Mouse (Mus musculus): ENCODE data around the gene Gna12. TPM values are rescaled to one million over a fixed set of nuclear protein-coding genes. Genes with fewer than 3 reads are reported as not detected.

Gna12 gene
- total RNA-seq, 2 experiments from 2014 or later, result 20.3 to 24.6 TPM

DNA sequence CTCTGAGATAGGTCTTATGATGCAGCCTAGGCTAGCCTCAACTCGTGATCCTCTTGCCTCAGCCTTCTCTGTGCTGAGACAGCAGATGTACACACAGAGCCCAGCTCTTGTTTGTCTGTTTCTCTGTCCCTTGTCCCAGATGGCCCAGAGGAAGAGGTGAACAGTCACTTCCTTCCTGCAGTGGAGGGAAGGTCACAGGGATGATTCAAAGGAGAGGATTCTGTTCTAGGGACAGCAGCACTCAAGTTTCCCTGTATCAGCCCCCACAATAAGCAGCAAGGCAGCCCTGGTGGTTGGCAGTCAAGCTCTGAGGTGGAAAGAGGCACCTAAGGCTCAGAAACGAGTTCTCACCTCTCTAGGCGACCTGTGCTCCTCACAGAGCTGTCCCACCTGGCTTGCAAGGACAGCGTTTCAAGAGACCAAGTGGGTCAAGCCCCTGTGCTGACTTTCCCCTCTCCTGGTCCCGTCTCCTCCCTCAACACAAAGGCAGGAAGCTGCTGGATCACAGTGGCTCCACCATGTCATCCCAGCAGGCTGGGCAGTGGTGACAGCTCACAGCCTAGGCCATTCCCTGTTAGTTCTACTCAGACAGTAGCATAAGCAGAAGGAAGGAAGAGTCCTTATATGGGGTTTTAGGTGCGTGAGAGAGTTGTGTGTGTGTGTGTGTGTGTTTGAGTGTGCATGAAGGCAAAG is 65.2 kb downstream of the Gna12 start:
- ATAC-seq (ENCODE audit: poor library complexity, severe bottlenecking), result no peak

DNA sequence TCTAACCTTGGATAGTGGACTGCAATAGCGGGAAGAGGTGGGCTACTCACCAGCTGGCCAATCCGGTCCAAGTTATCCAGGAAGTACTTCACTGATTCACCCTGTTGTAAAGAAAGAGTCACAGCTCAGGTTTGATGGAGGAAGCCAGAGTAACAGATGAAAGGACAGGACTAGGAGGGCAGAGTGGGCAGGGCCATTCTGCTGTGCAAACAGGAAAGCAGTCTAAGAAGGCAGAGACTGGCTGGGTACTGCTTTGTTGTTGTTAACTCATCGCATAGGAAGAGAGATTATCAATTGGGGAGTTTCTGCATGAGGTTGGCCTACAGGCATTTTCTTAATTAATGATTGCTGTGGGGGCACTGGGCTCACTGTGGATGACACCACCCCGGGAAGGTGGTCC is 67.7 kb downstream of the Gna12 start:
- ATAC-seq (ENCODE audit: poor library complexity, severe bottlenecking), result no peak

DNA sequence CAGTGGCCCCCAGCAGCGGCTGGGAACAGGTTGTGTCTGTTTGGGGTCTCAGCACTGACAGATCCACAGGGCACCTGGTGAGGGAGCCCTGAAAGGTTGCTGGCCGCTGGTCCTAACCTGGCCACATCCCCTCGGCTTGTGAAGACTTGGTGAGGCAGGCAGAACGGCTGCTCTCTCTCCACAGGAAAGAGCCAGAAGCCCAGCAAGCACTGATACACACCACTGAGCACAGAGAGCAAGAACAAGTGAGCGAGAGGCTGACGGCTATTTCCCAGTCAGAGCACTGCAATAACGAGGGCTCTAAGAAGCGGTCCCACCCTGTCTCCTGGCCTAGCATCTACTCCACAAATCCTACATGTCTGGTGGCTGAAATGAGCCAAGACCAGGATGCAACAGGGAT is 71.4 kb downstream of the Gna12 start:
- no peak for ATAC-seq (ENCODE audit: poor library complexity, severe bottlenecking)

DNA sequence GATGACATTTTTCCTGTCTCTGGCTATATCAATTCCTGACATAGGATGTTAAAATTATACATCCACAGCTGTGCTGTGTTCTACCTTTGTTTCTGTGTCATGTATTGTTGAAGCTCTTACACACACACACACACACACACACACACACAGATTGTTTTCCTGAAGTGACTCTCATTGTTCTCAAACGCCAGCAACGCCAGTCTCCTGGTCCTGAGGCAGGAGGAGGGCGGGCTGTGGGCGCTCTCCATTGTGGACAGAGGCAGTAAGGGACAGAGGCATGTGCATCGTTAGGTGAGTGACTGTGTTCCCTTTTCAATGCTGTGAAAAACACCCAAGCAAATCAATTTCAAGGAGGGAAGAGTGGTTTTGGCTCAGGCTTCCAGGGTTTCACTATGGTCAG is 77.0 kb downstream of the Gna12 start:
- no peak for ATAC-seq (ENCODE audit: poor library complexity, severe bottlenecking)

DNA sequence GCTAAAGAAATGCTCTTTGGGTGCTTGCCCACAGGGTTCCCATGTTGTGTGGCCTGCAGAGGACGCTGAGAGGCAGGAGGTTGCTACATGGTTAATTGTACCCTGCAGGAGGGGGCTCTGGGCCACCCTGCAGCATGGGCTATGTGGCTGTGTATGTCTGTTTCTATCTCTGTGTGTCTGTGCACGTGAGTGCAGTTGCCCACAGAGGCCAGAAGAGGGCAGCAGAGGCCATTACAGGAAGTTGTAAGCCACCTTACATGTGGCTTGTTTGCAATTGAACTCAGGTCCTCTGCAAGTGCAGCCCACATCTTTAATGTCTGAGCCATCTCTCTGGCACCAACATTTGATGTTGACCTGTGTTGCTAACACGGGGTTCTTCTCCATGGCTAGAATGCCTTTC is 77.6 kb downstream of the Gna12 start:
- no peak for ATAC-seq (ENCODE audit: poor library complexity, severe bottlenecking)

DNA sequence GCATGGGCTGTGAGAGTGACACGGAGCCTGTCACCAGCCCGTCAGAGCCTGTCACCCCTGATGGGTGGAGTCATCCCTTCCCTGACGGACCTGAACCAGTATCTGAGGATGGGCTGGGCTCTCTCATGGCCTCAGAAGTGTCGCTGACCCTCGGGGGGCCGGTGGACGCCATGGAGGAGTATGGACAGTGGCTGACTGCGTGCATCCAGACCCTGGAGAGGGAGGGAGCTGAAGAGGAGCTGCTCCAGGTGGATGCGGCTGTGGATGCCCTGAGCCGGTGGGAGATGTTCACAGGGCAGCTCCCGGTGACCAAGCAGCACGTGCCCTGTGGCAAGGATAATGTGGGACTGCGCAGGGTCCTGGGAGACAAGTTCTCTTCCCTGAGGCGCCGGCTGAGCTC is 78.2 kb downstream of the Gna12 start:
- no peak for ATAC-seq (ENCODE audit: poor library complexity, severe bottlenecking)

DNA sequence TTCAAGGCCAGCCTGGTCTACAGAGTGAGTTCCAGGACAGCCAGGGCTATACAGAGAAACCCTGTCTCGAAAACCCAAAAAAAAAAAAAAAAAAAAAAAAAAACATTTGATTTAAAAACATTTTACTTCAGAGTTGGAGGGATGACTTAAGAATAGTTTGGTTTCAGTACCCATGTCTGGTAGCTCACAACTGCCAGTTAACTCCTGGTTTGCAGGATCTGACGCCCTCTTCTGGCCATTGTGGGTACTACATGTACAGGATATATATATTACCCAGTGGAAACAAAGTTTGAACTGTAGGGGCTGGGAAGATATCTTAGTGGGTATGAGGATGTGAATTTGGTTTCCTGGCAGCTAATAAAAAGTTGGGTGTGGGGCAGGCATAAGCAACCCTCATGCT is 79.3 kb downstream of the Gna12 start:
- ATAC-seq (ENCODE audit: poor library complexity, severe bottlenecking), result no peak

DNA sequence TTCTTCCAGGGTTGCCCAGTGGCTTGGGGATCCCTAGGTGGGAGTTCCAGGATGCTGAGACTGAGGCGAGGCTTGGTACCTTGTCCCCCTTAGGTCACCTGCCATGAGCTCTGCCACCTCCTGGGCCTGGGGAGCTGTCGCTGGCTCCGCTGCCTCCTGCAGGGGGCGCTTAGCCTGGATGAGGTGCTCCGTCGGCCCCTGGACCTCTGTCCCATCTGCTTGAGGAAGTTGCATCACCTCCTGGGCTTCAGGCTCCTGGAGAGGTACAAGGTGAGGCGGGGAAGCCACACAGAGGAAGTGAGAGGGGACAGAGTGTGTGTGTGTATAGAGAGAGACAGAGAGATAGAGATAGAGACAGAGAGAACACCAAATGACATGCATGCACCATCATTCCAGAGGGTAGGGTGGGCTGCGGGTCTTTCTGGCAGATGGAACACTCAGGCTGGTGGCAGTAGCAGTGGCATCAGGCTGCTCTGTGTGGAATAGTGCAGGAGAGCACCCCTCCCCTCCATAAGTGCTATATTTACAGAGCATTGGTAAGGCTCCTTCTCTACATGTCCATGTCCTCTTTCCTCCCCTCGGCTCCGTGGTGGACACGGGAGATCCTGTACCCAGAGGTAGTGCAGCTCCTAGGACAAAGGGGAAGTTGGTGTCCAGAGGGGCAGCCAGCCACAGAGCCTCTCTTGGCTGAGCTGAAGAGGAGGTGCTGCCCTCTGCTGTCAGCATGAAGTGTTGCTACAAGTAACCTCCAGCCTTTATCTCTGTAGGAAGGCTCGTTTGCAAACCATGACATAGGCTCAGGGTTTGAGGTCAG is 81.0 kb downstream of the Gna12 start:
- peak; percentile 89 for ATAC-seq (ENCODE audit: poor library complexity, severe bottlenecking)

DNA sequence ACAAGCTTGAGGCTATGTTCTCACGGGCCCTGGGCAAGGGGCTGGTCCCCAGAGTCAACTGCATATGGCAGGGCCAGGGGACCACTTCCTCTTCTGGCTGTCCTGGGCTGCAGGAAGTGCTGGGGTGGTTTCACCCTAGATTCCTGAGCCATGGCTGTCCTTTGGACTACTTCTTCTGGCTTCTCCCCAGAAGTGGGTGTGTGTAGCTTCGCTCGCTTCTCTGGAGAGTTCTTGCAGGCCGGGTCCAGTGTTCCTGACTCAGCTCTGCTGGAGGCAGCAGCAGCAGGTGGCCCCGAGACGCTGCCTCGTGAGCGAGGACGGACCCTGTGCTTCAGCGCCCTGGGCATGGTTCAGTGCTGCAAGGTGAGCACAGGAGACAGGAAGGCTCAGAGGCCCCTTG is 81.8 kb downstream of the Gna12 start:
- ATAC-seq (ENCODE audit: poor library complexity, severe bottlenecking), result peak; percentile 55

DNA sequence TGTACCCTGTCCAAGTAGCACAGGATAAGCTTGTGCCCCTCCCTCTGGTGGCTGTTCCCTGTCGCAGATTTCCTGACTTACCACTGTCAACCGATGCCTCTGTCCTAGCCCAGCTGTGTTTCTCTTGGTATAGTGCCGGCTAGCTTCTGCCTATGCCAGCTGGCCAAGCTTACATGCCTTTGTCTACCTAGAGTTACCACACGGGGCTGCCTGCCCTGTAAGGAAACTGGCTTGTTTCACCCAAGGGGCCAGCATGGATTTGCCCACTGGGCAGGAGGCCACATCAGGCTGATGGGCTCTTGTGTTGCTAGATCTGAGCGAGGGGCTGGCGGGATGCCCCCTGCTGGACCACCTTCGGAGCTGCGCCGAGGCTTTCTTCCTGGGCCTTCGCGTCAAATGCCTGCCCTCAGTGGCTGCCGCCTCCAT is 86.5 kb downstream of the Gna12 start:
- no peak for ATAC-seq (ENCODE audit: poor library complexity, severe bottlenecking)

DNA sequence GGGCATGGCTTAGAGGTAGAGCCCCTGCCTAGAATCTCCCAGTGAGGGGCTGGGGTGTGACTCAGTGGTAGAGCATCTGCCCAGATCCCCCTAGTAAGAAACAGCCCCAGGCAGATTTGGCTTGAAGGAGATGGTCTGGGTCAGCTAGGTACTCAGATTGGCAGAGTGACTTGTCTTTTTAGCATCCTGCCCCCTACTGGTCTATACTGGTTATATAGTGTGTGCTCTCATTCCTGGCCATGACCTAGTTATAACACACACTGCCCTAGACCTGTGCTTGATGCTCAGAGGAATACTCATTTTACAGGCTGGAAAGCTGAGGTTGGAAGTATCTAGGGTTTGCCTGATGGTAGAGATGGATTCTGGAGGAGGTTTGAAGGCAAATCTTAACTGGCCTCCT is 88.4 kb downstream of the Gna12 start:
- ATAC-seq (ENCODE audit: poor library complexity, severe bottlenecking), result peak; percentile 69

DNA sequence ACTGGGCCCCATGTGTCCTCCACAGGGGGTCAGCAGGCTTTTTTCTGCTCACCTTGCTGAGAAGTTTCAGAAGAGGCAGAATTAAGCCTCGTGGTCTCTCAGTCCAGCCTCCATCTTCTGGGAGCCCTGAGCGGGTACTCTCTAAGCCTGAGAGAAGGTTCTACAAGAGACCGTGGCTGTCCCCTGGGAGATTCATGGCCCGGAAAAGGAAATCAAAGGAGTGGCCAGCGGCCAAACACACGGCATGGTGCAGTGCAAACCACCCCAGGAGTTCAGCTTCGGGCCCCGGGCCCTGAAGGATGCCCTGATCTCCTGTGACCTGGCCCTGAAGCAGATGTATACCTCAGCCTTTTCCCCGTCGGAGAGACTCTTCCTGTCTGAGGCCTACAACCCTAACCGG is 89.2 kb downstream of the Gna12 start:
- no peak for ATAC-seq (ENCODE audit: poor library complexity, severe bottlenecking)

DNA sequence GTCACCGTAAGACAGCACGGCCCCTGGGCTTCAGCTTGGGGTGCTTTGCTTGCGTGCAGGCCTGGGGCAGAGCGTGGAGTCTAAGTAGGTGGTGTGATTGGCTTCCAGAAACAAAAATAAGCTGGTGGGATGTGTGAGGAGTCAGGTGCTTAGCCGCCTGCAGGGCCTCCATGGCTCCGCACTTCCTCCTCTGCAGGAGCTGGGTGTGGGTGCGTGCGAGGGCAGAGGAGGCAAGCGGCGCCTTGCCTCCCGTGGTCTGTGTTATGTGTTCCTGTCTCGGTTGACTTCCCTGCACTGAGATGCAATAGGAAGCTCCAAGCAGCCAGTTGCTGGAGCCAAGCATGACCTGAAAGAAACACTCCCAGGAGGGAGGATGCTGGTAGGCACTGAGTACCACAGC is 90.4 kb downstream of the Gna12 start:
- ATAC-seq (ENCODE audit: poor library complexity, severe bottlenecking), result peak; percentile 67

DNA sequence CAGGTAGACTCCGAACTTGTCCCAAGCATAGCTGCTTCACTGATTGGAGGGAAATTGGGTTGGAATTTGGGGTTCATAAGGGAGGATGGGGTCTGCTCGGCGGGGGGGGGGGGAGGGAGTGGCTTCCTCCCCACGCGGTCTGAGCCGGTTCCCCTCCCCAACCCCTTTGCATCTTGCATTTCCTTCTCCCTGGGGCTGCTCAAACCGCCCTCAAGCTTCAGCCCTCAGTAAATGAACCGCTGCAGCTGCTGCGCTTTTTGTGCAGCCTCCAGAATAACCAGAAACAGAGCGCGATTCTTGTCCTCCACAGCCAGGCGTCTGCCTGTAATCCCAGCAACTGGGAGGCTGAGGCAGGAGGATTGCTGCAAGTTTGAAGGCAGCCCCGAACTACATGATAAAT is 94.1 kb downstream of the Gna12 start:
- ATAC-seq (ENCODE audit: poor library complexity, severe bottlenecking), result no peak

DNA sequence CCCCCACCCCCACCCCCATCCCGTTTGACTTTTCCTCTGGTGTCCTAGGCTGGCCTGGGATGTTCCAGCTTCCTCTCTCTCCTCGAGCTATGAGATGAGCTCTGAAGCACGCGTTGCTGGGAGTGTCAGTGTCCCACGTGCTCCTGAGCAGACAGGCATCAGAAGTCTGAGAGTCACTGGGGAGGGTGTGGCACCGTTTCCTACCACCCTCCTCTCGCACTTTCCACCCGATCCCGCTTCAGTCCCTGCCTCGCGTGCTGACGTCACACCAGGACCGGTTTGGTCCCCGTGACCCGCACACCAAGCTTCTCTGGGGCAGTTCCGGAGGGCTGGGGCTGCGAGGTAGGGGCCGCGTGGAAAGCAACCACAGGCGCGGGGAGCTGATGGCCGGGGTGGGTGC is 94.9 kb downstream of the Gna12 start:
- ATAC-seq (ENCODE audit: poor library complexity, severe bottlenecking), result peak; percentile 38

DNA sequence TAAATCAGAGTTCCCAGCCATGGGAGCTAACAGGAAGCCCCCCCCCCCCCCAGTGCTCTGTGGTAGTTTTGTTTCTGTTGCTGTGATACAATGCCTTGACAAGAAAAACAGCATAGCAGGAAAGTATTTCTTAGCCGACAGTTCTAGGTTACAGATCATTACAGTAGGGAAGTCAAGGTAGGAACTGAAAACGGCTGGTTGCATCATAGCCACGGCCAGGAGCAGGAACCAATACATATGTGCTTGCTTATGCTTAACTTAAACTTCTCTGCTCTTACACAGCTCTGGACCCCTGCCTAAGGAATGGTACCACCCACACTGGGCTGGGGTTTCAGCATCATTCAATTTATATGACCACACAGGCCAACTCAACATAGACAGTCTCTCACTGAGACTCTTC is 96.9 kb downstream of the Gna12 start:
- peak; percentile 63 for ATAC-seq (ENCODE audit: poor library complexity, severe bottlenecking)

DNA sequence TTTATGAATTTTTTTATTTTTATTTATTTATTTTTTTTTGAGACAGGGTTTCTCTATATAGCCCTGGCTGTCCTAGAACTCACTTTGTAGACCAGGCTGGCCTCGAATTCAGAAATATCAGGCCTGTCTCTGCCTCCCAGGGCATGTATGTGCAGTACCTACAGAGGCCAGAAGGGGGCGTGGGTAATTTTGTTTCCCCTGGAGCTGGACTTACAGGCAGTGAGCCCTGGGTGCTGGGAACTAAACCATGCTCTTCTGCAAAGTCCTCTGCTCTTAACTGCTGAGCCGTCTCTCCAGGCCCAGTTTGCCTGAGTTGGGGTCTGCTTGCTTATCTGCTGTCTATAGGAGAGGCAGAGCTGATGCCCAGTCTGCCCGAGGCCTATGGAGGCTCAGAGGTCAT is 98.0 kb downstream of the Gna12 start:
- no peak for ATAC-seq (ENCODE audit: poor library complexity, severe bottlenecking)

DNA sequence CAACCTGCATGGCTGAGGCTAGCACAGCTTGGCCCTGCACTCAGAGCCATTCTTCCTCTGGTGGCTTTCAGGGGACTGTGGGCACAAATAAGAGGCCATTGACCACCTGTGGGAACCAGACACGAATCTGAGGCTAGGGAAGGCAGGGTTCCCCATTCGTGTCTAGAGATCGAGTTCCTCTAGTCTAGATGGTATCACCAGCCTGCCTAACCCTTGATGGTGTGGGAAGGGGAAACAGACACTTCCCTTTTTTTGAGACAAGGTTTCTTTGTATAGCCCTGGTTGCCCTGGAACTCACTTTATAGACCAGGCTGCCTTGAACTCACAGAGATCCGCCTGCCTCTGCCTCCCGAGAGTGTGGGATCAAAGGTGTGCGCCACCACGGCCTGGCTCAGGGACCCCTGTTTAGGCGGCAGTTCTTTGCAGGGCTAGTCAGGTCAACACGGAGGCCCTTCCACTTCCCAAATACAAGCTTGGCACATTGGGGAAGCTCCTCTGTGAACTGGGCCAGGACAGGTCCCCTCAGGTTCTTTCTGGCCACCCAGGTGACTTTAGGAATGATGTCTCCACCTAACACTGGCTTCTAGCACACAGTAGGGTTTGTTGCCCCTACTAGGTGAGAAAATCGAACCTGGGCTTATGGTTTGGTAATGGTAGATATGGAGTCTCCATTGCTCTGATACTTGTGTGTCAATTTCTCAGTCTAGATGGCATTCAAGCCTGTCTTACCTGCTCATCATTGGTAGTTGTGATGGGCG is 99.0 kb downstream of the Gna12 start:
- ATAC-seq (ENCODE audit: poor library complexity, severe bottlenecking), result peak; percentile 73

DNA sequence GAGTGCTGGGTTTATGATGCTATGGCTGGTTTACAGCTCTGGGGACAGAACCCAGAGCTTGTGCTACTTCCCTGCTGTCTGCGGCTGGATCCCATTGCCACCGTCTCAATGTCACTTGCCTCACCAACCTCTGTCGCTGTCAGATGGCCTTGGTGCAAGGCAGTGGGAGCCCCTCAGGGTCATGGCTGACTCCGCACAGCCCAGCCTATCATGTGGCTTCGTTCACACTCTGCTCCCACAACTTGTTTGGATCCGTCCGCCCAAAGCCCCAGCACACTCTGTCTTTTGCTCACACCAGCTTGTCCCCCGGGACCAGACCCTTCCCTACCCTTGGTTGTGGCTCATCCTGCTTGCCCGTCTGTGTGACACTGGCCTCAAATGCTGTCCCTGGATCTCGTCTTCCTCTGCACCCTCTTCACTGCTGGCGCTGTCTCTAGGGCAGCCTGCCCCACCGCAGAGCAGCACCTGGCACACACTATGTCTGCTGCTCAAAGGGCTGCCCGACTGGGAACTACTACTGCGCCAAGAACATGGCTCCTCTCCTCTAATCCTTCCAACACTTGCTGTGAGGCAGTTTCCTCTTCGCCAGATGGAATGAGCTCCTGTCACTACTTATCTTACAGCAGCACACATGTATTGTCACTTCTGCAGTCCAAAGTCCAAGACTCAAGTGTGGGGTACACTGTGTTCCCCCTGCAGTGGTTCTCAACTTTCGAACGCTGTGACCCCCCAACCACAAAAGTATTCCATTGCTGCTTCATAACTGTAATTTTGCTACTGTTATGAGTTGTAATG is 103.1 kb downstream of the Gna12 start:
- ATAC-seq (ENCODE audit: poor library complexity, severe bottlenecking), result no peak

DNA sequence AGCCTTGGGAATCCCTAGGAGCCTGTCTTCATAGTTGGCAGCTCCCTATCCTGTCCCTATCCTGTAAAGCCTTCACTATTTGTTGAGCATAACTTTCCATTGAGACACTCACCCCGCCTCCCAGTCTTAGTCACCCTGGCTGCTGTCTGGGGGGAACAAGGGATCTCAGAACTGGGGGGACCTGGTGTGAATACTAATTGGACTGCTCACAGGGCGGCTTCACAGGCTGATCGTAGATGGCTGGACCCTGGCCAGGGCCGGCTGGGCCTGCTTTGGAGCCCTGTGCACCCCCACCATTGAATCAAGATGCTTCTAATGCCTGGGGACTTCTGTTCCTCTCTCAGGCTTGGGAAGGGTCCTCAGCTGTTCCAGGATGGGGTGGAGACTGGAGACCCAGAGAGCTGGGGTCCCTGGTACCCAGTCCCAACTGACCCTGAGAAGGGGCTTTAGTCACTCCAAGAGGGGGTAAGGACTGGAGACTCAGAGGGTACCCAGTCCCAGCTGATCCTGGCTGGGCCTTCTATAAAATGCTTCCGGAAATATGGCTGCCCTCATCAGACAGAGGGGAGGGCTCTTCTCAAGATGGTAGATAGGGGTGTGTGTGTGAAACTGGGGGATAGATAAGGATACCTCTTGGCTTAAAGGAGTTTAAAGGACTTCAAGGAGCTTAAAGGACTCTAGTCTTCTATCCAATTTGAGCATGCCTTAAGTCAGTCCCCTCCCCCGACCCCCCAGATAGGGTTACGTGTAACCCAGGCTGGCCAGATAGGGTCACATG is 104.0 kb downstream of the Gna12 start:
- no peak for ATAC-seq (ENCODE audit: poor library complexity, severe bottlenecking)

Measured in megakaryocyte, adult 5-6 weeks (primary cell).